Mouse (Mus musculus) urinary bladder, adult 2 months (tissue): Measurements from ENCODE around the gene Rbfox2. TPM values are rescaled to one million over a fixed set of nuclear protein-coding genes. Genes with fewer than 3 reads are reported as not detected.

Experiments used
- DNase-seq: peaks from one replicate; pipeline ENCODE4 v3.0.0; 2022; ENCODE audit warnings: low spot score
- polyA plus RNA-seq: library from polyadenylated mRNA; depleted of rRNA; stranded (reverse); fragments of >200 nt; gene quantifications from 2 replicates; pipeline ENCODE4 v1.2.3, GENCODE M21; 2012

The Rbfox2 gene
- polyA plus RNA-seq, 1 experiment: 93.7 TPM

GRCm38 (mm10) chr15:77230144-77230543, 76.7 kb downstream of the Rbfox2 start:
- no peak for DNase-seq

- no peak for DNase-seq
Measured at GRCm38 (mm10) chr15:77226831-77227354, 79.9 kb downstream of the Rbfox2 start.

DNA sequence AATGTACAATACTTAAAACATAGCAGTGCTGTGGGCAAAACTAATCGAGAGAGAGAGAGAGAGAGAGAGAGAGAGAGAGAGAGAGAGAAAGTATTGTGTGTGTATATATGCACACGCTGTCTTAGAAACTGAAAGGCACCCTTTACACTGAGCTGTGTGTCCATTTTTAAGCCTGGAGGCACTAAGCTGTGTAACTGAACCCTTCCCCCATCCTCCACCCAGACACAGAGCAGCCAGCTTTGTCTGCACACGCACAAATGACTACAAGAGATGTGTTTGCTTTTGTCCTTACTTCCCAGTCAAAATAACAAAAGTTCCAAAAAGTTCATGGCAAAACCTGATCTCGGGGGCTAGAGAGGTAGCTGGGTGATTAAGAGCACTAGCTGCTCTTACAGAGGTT, 80.9 kb downstream of the Rbfox2 start:
- DNase-seq: no peak

- no peak for DNase-seq
Measured at GRCm38 (mm10) chr15:77225274-77225673, 81.5 kb downstream of the Rbfox2 start.

DNA sequence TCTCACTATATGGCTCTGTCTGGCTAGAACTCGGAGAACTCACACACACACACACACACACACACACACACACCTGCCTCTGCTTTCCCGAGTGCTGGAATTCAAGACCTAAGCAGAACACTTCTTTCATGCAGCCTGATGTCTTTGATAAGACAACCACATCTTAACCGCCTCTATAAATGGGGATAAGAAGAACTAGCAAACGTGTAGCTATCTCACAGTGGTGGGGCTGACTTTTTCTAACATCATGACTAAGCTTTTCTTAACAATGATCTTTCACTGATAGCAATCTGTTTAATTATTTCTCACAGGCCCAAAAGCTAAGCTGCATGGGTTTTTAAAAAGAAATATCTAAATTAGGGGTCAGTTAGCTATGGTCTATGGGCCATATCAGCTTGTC, 86.0 kb downstream of the Rbfox2 start:
- no peak for DNase-seq

- DNase-seq: no peak
Measured at GRCm38 (mm10) chr15:77220137-77220536, 86.7 kb downstream of the Rbfox2 start.

DNA sequence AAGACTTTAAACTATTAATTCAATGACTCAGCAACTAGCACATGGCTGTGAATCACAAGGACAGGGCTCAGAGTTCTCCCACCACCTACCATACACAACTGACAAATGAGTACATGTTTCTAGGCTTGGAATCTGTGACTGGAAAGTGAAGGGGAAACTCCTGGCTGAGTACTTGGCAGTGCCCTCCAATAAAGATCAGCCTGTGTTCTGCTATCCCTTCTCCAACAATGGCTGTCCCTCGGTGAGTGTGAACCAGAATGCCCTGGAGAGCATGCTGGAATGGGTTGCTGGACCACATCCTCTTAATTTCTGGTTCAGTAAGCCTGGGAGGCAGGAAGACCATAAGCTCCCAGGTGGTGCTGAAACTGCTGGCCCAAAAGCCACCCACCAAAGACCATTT, 87.2 kb downstream of the Rbfox2 start:
- DNase-seq: no peak

DNA sequence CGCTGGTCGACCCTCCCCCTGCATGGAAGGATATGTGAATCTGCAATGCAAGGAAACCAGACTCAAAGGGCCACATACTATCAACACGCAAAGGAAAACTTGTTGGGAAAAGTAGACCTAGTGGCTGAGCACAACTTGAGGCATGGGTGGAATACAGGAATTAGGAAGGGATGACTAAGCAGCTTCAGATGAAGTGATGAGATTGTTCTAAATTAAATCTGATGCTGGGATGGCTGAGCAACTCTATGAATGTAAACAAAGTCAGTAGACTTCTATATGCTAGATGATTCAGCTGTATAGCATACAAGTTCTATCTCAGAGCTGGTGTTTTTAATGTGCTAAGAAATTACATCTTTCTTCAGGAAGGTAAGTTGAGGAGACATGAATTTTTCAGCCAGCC, 88.8 kb downstream of the Rbfox2 start:
- DNase-seq: no peak

DNA sequence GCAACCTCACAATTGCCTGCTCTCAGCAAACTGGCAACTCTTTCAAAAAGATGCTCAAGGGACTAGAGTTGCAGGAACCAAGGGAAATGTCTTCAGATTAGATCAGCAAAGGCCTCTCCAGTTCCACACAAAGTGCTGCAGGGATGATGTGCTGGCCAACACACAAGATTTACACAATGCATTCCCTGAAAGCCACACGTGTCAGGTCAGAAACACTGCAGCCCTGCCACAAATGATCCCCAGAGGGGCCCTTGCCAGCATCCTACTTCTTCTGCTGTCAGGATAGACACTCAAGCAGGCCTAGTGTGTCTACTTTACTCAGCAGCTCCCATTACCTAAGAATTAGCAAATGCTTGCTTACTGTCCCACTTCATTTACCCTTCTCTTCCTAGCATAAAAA, 89.3 kb downstream of the Rbfox2 start:
- DNase-seq: no peak

DNA sequence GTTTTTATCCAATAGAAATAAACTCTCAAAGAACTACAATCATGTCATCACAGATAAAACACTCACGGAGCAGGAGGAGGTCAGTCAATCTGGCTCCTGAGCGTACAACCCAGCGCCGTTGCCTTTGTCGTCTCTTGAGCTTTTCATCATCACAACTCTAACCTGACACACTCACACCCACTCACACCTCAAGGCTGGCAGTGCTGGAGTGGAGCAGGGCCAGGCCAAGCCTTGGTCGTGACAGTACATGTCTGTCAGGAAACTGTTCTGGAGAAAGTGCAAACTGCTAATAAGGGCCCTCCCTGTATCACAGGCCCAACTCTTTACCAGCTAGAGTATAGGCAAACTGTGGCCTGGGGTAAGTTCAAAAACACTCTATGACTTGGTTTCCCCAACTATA, 90.1 kb downstream of the Rbfox2 start:
- no peak for DNase-seq

GRCm38 (mm10) chr15:77215178-77215800, 91.5 kb downstream of the Rbfox2 start:
- DNase-seq: no peak

- DNase-seq: no peak
Measured at GRCm38 (mm10) chr15:77214410-77215107, 92.2 kb downstream of the Rbfox2 start.

DNA sequence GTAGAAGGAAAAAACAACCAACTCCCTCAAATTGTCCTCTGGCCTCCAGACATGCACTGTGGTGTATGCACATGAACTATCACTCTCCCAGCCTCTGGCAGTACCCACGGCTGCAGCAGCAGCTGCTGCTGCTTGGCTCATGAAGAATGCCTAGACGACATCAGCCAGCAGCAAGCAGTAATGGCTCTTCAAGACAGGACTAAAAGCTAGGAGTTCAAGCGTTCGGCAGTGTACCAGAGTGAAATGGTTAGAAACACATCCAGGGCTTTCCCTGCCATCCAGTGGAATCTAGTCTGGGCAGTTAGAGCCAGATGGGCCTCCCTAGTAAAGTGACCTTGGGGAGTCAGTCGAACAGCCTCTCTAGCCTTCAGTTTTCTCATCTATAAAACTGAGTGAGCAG, 93.0 kb downstream of the Rbfox2 start:
- DNase-seq: no peak

DNA sequence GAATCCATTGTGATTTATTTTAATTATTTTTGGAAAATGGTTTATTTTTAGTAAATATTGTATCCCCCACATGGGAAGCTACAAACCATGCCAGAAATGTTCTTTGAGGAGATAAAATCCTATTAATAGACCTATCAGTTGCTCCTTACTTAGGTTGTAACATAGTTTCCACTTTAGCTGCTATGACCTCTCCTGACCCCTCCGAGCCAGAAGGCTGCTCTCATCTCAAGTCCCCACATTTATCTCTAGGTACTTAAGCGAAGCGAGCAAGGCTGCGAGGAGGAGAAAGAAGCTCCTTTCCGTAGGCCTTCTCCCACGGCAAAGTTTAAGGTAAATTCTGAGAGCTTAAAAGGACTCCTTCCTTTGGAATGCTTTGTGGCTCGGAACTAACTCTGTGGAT, 94.0 kb downstream of the Rbfox2 start:
- no peak for DNase-seq

GRCm38 (mm10) chr15:77212217-77212757, 94.5 kb downstream of the Rbfox2 start:
- DNase-seq: no peak

DNA sequence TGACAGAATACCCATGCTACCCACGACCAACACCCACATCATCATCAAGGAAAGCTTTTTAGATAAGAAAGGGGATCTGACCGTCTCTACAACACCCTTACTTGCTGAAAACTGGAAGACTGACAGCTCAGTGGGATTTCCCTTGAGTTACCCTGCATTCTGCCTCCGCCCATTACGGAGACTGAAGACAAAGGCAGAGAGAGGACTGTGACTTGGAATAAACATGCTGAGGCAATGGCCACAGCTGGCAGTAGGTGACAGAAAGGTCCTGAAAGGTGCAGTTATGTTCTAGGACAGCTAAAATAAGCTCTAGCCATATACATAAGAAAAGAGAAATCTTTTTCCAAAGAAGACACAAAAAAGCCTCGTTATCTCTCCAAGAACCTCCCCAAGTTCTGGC, 99.8 kb downstream of the Rbfox2 start:
- DNase-seq: no peak

- no peak for DNase-seq
Measured at GRCm38 (mm10) chr15:77204951-77205350, 101.9 kb downstream of the Rbfox2 start.

DNA sequence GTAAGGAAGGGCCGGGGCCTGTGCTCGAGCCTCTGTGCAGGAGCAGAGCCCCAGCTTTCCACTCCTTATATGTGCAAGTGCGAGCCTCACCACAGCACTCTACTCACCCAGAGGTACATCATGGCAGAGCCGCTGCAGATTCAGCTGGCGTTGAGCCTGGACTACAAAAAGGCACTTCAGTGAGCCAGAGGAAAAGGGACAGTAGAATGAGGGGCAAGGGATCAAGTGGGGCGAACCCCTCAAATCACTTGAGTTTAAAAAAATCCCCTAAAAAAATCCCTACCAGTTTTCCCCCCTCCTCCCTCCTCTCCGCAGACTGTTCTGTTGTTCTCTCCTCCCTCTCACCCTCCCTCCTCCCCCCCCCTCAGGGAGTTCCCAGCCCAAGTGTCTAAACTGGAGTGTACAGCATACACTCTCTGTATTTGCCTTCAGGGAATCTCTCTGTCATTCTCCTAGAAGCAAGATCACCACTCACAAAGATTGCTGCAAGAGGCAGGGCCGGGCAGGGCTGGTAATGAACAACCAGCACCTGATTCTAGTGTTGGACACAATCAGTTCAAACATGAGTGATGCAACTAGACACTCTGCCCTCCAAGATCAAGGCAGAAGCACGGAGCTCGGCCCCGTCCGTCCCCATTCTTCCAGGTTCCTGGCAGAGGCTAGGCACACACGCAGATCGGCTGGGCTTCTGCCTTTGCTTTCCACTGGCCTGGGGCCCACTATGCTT, 103.4 kb downstream of the Rbfox2 start:
- DNase-seq: peak; percentile 33

- DNase-seq: no peak
Measured at GRCm38 (mm10) chr15:77202881-77203254, 103.9 kb downstream of the Rbfox2 start.

DNA sequence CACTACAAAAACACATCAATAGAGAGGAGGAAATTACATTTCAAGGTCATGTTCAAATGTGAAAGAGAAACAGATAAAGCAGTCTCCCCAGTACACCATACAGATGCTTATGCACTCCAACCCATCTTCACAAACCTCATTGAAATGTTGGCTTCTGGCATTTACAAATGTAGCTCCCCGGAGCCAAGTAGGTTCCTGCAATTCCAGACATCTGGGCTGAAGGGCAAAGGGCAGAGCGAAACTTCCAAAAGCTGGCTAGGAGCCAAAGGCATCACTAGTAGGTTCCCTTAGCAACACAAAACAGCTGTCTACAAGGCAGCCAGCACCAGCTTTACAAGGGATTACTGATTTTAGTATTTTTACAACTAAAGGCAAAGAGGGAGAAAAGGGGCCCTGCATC, 104.6 kb downstream of the Rbfox2 start:
- no peak for DNase-seq

GRCm38 (mm10) chr15:77196827-77197226, 110.0 kb downstream of the Rbfox2 start:
- DNase-seq: no peak

GRCm38 (mm10) chr15:77196001-77196400, 110.8 kb downstream of the Rbfox2 start:
- DNase-seq: no peak
